Mouse (Mus musculus) midbrain, embryonic 11.5 days (tissue): ENCODE results near the gene Utrn. TPM values are rescaled to one million over a fixed set of nuclear protein-coding genes. Genes with fewer than 3 reads are reported as not detected.

Source experiments
- ATAC-seq: fragments of 200-750 bp; cut with Nextera tagmentation; 2 replicates; pipeline ENCODE4 v1.8.0; 2017; ENCODE audit warnings: moderate TSS enrichment, moderate library complexity; ENCODE audit not compliant: low FRiP score
- DNase-seq: peaks from one replicate; pipeline ENCODE4 v3.0.0; 2015; ENCODE audit warnings: low spot score; ENCODE audit errors: missing footprints
- H3K27ac ChIP-seq: fragments of 300-500 bp; sonication (generic); 2 replicates; pipeline ENCODE4 v1.5.1; 2014; ENCODE audit warnings: low read depth, low read length
- H3K27me3 ChIP-seq: fragments of 300-500 bp; sonication (generic); 2 replicates; pipeline ENCODE4 v1.6.1; 2014; ENCODE audit warnings: mild to moderate bottlenecking, low read length, moderate library complexity, mixed read lengths; ENCODE audit not compliant: control insufficient read depth, insufficient read depth
- H3K36me3 ChIP-seq: fragments of 300-500 bp; sonication (generic); 2 replicates; pipeline ENCODE4 v1.6.1; 2014; ENCODE audit warnings: mild to moderate bottlenecking, low read length, moderate library complexity, mixed read lengths; ENCODE audit not compliant: control insufficient read depth, insufficient read depth
- H3K4me1 ChIP-seq: fragments of 300-500 bp; sonication (generic); 2 replicates; pipeline ENCODE4 v1.6.1; 2014; ENCODE audit warnings: low read length; ENCODE audit not compliant: control insufficient read depth, insufficient read depth
- H3K4me2 ChIP-seq: fragments of 300-500 bp; sonication (generic); 2 replicates; pipeline ENCODE4 v1.6.1; 2014; ENCODE audit warnings: mild to moderate bottlenecking, moderate library complexity
- H3K4me3 ChIP-seq: fragments of 300-500 bp; sonication (generic); 2 replicates; pipeline ENCODE4 v1.5.1; 2014; ENCODE audit warnings: low read depth, low read length
- H3K9ac ChIP-seq: fragments of 300-500 bp; sonication (generic); 2 replicates; pipeline ENCODE4 v1.6.1; 2014; ENCODE audit warnings: low read length
- H3K9me3 ChIP-seq: fragments of 300-500 bp; sonication (generic); 2 replicates; pipeline ENCODE4 v1.6.1; 2016; ENCODE audit warnings: low read length; ENCODE audit not compliant: control insufficient read depth
- whole genome bisulfite sequencing: fragments of 180-500 bp; shearing (Covaris S2); extraction: QIAGEN DNeasy Blood & Tissue Kit; methylation state at CpG from one replicate; pipeline ENCODE4 v1.1.7; 2014; 5-methylcytosine and 5-hydroxymethylcytosine counted together
- polyA plus RNA-seq: library from polyadenylated mRNA; unstranded; fragments of >200 nt; fragmentation: Nextera tagmentation; extraction: Ambion mirVana; gene quantifications from 2 replicates; pipeline ENCODE4 v1.2.1, GENCODE M21; 2014

Utrn gene
- polyA plus RNA-seq, 1 experiment from 2014 or later: 29.1 TPM

DNA sequence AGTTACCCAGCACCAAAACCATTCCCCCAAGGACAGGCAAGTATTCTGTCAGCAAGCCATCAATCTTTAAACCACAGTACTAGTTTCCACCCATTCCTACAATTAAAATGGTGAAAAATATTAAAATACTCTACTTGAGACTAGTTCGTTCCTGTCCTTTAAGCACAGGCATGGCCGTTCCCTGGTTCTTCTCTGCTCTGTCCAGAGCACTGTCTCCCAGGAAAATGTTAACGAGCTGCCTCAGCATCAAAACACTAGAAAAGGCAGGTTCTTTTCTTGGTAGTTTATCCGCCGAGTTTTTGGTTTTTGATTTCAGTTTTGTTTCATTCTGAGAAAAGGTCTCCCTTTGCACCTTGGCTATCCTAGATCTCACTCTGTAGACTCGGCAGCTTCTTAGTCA is 115.0 kb downstream of the Utrn start:
- WGBS: 93% methylated on average over 6 of the region's 6 CpGs
- H3K9me3 ChIP-seq: no peaks in the 10 kb centered on the region

DNA sequence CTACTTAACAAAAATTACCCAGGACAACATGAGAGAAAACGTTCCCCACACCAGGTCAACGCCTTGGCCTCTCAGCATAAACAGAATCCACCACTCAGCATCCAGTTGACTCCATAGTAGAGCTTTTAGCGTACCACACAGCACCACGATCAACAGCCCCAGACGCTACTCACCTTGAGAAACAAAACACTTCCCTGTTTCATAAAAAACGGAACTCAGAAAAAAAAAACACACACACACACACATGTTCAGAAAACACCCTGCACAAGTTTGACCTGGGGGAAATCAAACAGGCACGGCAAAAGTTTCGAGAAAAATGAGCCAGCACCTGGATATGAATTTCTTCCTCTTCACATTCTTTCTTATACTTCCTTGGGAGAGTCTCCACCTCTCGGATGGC is 125.4 kb downstream of the Utrn start:
- H3K4me1 ChIP-seq: no peaks in the 10 kb centered on the region
- no peak overlapping the region for H3K27ac ChIP-seq
- H3K9ac ChIP-seq: no peak overlapping the region
- no peaks in the 10 kb centered on the region for H3K36me3 ChIP-seq
- no peak overlapping the region for H3K4me3 ChIP-seq
- no peak overlapping the region for H3K4me2 ChIP-seq
- no peak for ATAC-seq
- WGBS: 93% methylated on average over 9 of the region's 9 CpGs
- no peak for DNase-seq
- H3K9me3 ChIP-seq: no peaks in the 10 kb centered on the region
- H3K27me3 ChIP-seq: no peaks in the 10 kb centered on the region

More for the DNA sequence above, 115.0 kb downstream of the Utrn start:
- Histone ChIP-seq H3K9ac (no peak overlapping the region), H3K27me3 (no peaks in the 10 kb centered on the region), H3K4me1 (no peaks in the 10 kb centered on the region), H3K27ac (no peak overlapping the region), H3K36me3 (no peaks in the 10 kb centered on the region), H3K4me3 (no peak overlapping the region), H3K4me2 (no peak overlapping the region)
- peak; percentile 56 for DNase-seq
- no peak for ATAC-seq

DNA sequence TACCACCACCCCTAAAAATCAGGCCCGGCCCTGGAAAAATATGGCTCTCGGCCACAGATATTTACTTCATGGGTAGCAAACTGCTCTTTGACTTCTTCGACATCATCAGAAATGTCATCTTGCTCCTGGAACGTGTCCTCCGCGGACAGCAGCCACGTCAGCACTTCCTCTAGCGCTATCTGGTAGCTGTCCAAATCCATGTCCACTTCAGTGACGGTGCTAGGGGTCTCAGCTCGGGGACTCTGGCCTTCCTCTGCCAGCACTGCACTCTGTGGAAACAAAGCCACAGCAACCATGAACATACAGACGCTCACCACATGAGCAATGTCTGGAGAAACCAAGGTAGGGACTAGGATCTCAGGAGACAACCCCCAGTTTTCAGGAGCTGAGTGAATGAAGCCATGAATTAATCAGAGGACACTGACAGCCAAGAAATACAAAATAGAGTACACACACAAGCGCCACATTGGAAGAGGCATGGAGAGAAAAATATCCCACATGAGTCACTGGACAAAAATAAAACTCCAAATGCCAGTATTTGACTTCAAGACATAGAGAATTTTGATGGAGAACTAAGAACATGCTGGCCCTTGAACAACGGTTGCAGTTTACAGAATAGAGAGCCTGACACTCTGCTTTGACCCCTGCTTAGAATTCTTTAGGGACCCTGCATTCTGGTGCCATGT is 129.7 kb downstream of the Utrn start:
- ATAC-seq: no peak
- H3K4me2 ChIP-seq: no peak overlapping the region
- DNase-seq: no peak
- H3K9me3 ChIP-seq: no peaks in the 10 kb centered on the region; the same call in 1 of the 2 replicates
- H3K9ac ChIP-seq: no peak overlapping the region
- no peak overlapping the region for H3K4me3 ChIP-seq
- H3K36me3 ChIP-seq: peaks cover 10% of the 10 kb centered on the region; the same call in 1 of the 2 replicates
- H3K4me1 ChIP-seq: no peaks in the 10 kb centered on the region
- H3K27me3 ChIP-seq: no peaks in the 10 kb centered on the region
- WGBS: 93% methylated on average over 13 of the region's 13 CpGs
- H3K27ac ChIP-seq: no peak overlapping the region

- H3K36me3 ChIP-seq: peaks cover 10% of the 10 kb centered on the region; the same call in 1 of the 2 replicates
- no peak for ATAC-seq
- WGBS: 89% methylated on average over 9 of the region's 9 CpGs
Observed at GRCm38 (mm10) chr10:12737926-12738325, 131.2 kb downstream of the Utrn start.

GRCm38 (mm10) chr10:12736861-12737835 is 132.0 kb downstream of the Utrn start:
- WGBS: 80% methylated on average over 18 of the region's 18 CpGs
- DNase-seq (peak; percentile 60), ATAC-seq (no peak)
- Histone ChIP-seq H3K4me2 (no peak overlapping the region), H3K36me3 (peaks cover 10% of the 10 kb centered on the region; the same call in 1 of the 2 replicates), H3K9me3 (no peaks in the 10 kb centered on the region; the same call in 1 of the 2 replicates), H3K27me3 (no peaks in the 10 kb centered on the region), H3K4me3 (no peak overlapping the region), H3K9ac (no peak overlapping the region), H3K4me1 (no peaks in the 10 kb centered on the region), H3K27ac (no peak overlapping the region)

More at GRCm38 (mm10) chr10:12737926-12738325, 131.2 kb downstream of the Utrn start:
- H3K9ac ChIP-seq: no peak overlapping the region
- H3K4me1 ChIP-seq: no peaks in the 10 kb centered on the region
- DNase-seq: peak; percentile 19
- H3K4me3 ChIP-seq: no peak overlapping the region
- no peak overlapping the region for H3K27ac ChIP-seq
- no peak overlapping the region for H3K4me2 ChIP-seq
- no peaks in the 10 kb centered on the region for H3K27me3 ChIP-seq
- H3K9me3 ChIP-seq: no peaks in the 10 kb centered on the region; the same call in 1 of the 2 replicates

DNA sequence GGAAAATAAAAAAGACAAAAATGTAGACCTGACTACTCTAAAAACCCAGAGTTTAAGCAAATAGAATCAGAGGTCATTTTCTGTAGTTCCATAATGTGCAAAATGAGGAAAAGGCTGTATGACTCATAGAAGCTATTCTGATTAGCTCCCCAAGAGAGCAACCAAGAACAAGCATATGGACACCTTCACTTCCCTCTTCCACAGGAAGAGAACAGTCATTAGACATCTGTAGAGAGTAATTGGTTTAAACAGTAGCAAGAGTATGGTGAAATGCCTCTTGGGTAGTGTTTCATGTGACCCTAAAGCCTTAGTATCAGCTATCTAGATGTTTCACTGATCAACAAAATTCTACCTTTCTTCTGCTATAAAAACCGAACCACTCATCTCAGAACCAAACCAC is 133.5 kb downstream of the Utrn start:
- Histone ChIP-seq H3K4me1 (no peaks in the 10 kb centered on the region), H3K9me3 (no peaks in the 10 kb centered on the region; the same call in 1 of the 2 replicates), H3K4me2 (no peak overlapping the region), H3K4me3 (no peak overlapping the region), H3K27ac (no peak overlapping the region), H3K9ac (no peak overlapping the region), H3K36me3 (peaks cover 10% of the 10 kb centered on the region; the same call in 1 of the 2 replicates), H3K27me3 (no peaks in the 10 kb centered on the region)
- ATAC-seq (no peak), DNase-seq (no peak)
- WGBS: 87% methylated on average over 1 of the region's 1 CpGs

GRCm38 (mm10) chr10:12731459-12731858 is 137.7 kb downstream of the Utrn start:
- WGBS: 73% methylated on average over 5 of the region's 5 CpGs
- H3K4me3 ChIP-seq: no peak overlapping the region
- no peaks in the 10 kb centered on the region for H3K27me3 ChIP-seq
- no peak overlapping the region for H3K4me2 ChIP-seq
- H3K4me1 ChIP-seq: no peaks in the 10 kb centered on the region
- ATAC-seq: no peak
- H3K36me3 ChIP-seq: peaks cover 5% of the 10 kb centered on the region; the same call in 1 of the 2 replicates
- no peak overlapping the region for H3K9ac ChIP-seq
- no peaks in the 10 kb centered on the region; the same call in 1 of the 2 replicates for H3K9me3 ChIP-seq
- no peak for DNase-seq
- no peak overlapping the region for H3K27ac ChIP-seq

- 88% methylated on average over 1 of the region's 1 CpGs for WGBS
- Histone ChIP-seq H3K27ac (no peak overlapping the region), H3K27me3 (no peaks in the 10 kb centered on the region), H3K36me3 (peaks cover 2% of the 10 kb centered on the region; the same call in 1 of the 2 replicates), H3K9ac (no peak overlapping the region), H3K4me2 (no peak overlapping the region), H3K4me1 (peaks cover 2% of the 10 kb centered on the region; the same call in 1 of the 2 replicates), H3K4me3 (no peak overlapping the region), H3K9me3 (no peaks in the 10 kb centered on the region; the same call in 1 of the 2 replicates)
- DNase-seq (no peak), ATAC-seq (no peak)
Observed at GRCm38 (mm10) chr10:12729635-12730034, 139.5 kb downstream of the Utrn start.
